Mouse (Mus musculus) bone marrow macrophage, adult 2 months (primary cell): ENCODE measurements around the gene Cyct. TPM values are rescaled to one million over a fixed set of nuclear protein-coding genes. Genes with fewer than 3 reads are reported as not detected.

Source experiments
- H3K27ac ChIP-seq: 2 replicates; pipeline ENCODE4 v1.5.1; 2012; ENCODE audit warnings: low read depth, low read length; ENCODE audit not compliant: insufficient read depth
- H3K4me1 ChIP-seq: 2 replicates; pipeline ENCODE4 v1.6.1; 2012; ENCODE audit warnings: low read length; ENCODE audit not compliant: control insufficient read depth, insufficient read depth
- H3K4me3 ChIP-seq: 2 replicates; pipeline ENCODE4 v1.5.1; 2012; ENCODE audit warnings: mild to moderate bottlenecking, low read length, moderate library complexity; ENCODE audit not compliant: insufficient read depth
- CTCF ChIP-seq: IDR thresholded peaks from 2 replicates; pipeline ENCODE4 v1.5.1; 2012; ENCODE audit warnings: low read depth, mild to moderate bottlenecking, low read length, moderate library complexity
- POLR2A ChIP-seq: IDR thresholded peaks from 2 replicates; pipeline ENCODE4 v1.6.1; 2012; ENCODE audit warnings: mild to moderate bottlenecking, low read depth, low read length, borderline replicate concordance
- polyA plus RNA-seq: library from polyadenylated mRNA; stranded (reverse); fragments of >200 nt; gene quantifications from 2 replicates; pipeline ENCODE4 v1.2.4, GENCODE M21; 2012; ENCODE audit not compliant: missing spikeins, insufficient read depth, insufficient read length

Cyct gene
- polyA plus RNA-seq, 1 experiment: not detected

GRCm38 (mm10) chr2:76374544-76375206 lies 14.4 kb upstream of the Cyct start:
- TF ChIP-seq POLR2A (no peak), CTCF (no peak)
- Histone ChIP-seq H3K27ac (no peak overlapping the region), H3K4me1 (peaks cover 15% of the 10 kb centered on the region)

GRCm38 (mm10) chr2:76372244-76372643 lies 12.0 kb upstream of the Cyct start:
- peaks cover 17% of the 10 kb centered on the region for H3K4me1 ChIP-seq
- TF ChIP-seq POLR2A (no peak), CTCF (no peak)
- H3K27ac ChIP-seq: no peak overlapping the region
- H3K4me3 ChIP-seq: no peak overlapping the region

More at GRCm38 (mm10) chr2:76374544-76375206, 14.4 kb upstream of the Cyct start:
- no peak overlapping the region for H3K4me3 ChIP-seq

- Histone ChIP-seq H3K4me1 (peaks cover 17% of the 10 kb centered on the region), H3K4me3 (peak overlapping the region; percentile 96), H3K27ac (no peak overlapping the region)
- no peak for TF ChIP-seq CTCF
- TF ChIP-seq POLR2A: no peak
These were observed 10.3 kb upstream of the Cyct start for GRCm38 (mm10) chr2:76370656-76370922.

- H3K27ac ChIP-seq: peak within 1 kb of the TSS; percentile 8; the same call in 1 of the 2 replicates
- H3K4me1 ChIP-seq: peaks cover 17% of the 10 kb centered on the region
- peak within 1 kb of the TSS; percentile 96 for H3K4me3 ChIP-seq
- TF ChIP-seq POLR2A (no peak), CTCF (peak; percentile 38)
These were observed 9.8 kb upstream of the Cyct start, which contains the start of gene Rbm45 for GRCm38 (mm10) chr2:76369821-76370655. Gene Rbm45, plus strand, starts transcription at chr2:76369984.

- H3K4me1 ChIP-seq: peaks cover 17% of the 10 kb centered on the region
- no peak overlapping the region for H3K27ac ChIP-seq
- no peak for TF ChIP-seq POLR2A
- TF ChIP-seq CTCF: no peak
- no peak overlapping the region for H3K4me3 ChIP-seq
These were observed 8.8 kb upstream of the Cyct start for GRCm38 (mm10) chr2:76368861-76369660.

GRCm38 (mm10) chr2:76367188-76367922 lies 7.1 kb upstream of the Cyct start:
- TF ChIP-seq CTCF (no peak), POLR2A (no peak)
- Histone ChIP-seq H3K27ac (no peak overlapping the region), H3K4me3 (no peak overlapping the region), H3K4me1 (peaks cover 15% of the 10 kb centered on the region)

GRCm38 (mm10) chr2:76365811-76366210 lies 5.6 kb upstream of the Cyct start:
- no peak overlapping the region for H3K4me3 ChIP-seq
- H3K4me1 ChIP-seq: peaks cover 2% of the 10 kb centered on the region; the same call in 1 of the 2 replicates
- H3K27ac ChIP-seq: no peak overlapping the region
- TF ChIP-seq POLR2A: no peak
- no peak for TF ChIP-seq CTCF

- H3K27ac ChIP-seq: no peak overlapping the region
- H3K4me3 ChIP-seq: no peak overlapping the region
- no peaks in the 10 kb centered on the region for H3K4me1 ChIP-seq
- TF ChIP-seq CTCF (no peak), POLR2A (no peak)
These were observed 1.9 kb upstream of the Cyct start for GRCm38 (mm10) chr2:76362111-76362510.

- TF ChIP-seq CTCF: no peak
- TF ChIP-seq POLR2A: no peak
- H3K4me3 ChIP-seq: no peak overlapping the region
- H3K4me1 ChIP-seq: peaks cover 4% of the 10 kb centered on the region
- H3K27ac ChIP-seq: no peak overlapping the region
These were observed 12.4 kb downstream of the Cyct start for GRCm38 (mm10) chr2:76347839-76348238.
